Mouse (Mus musculus): Measurements from ENCODE around the gene Zfp992.
"Not testable (repeated sequence)": the region's sequence is repeated elsewhere in the genome, so short reads cannot be mapped to it uniquely, and the experiment has no call there.

DNA sequence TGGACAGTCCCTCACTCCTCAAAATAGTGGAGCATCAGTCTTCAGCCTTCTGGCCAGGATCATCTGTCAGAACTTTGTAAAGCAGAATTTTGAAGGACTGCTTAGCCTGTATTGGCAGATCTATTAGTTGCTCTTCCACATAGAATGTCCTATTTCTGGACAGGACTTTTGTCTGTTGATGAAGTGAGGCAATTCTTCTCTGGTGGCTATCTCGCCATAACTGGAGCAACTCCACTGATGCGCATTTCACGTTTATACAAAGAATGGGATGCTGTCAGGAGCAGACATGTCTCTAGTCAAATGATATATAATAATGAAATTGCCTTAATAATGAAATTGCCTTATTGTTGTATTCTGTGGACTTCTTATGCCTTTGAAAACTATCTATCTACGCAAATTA, 40.4 kb downstream of the Zfp992 start:
- TF ChIP-seq POLR2A (IDR thresholded peaks at IDR 0.05; ENCODE audit: insufficient read length, low read depth); CEBPB (IDR thresholded peaks at IDR 0.05; ENCODE audit: insufficient read depth, poor library complexity, severe bottlenecking); USF1 (IDR thresholded peaks at IDR 0.05; ENCODE audit: low read depth): not testable (repeated sequence)

All from myocyte (in vitro differentiated cells).